Mouse (Mus musculus) myocyte (in vitro differentiated cells): ENCODE measurements around the gene Nr4a2. TPM values are rescaled to one million over a fixed set of nuclear protein-coding genes. Genes with fewer than 3 reads are reported as not detected.

Experiments
- H3K27me3 ChIP-seq: one replicate; pipeline ENCODE4 v1.6.1; 2011; ENCODE audit not compliant: control insufficient read depth, insufficient read depth, insufficient read length
- H3K36me3 ChIP-seq: one replicate; pipeline ENCODE4 v1.6.1; 2011; ENCODE audit not compliant: control insufficient read depth, insufficient read depth
- H3K4me2 ChIP-seq: one replicate; pipeline ENCODE4 v1.6.1; 2011; ENCODE audit warnings: low read depth, control low read depth
- H3K4me3 ChIP-seq: one replicate; pipeline ENCODE4 v1.5.1; 2011; ENCODE audit warnings: mild to moderate bottlenecking, control low read depth, moderate library complexity
- H3K79me2 ChIP-seq: one replicate; pipeline ENCODE4 v1.6.1; 2011; ENCODE audit not compliant: control insufficient read depth, insufficient read depth
- H3ac ChIP-seq: one replicate; pipeline ENCODE4 v1.6.1; 2011; ENCODE audit not compliant: control insufficient read depth, insufficient read length
- CEBPB ChIP-seq: IDR thresholded peaks from 2 replicates; pipeline ENCODE4 v1.6.1; 2011; ENCODE audit warnings: mild to moderate bottlenecking, moderate library complexity; ENCODE audit not compliant: poor library complexity, insufficient read depth, severe bottlenecking
- E2F4 ChIP-seq: IDR thresholded peaks from one replicate; pipeline ENCODE4 v1.6.1; 2011; ENCODE audit warnings: mild to moderate bottlenecking, control low read depth, moderate library complexity; ENCODE audit not compliant: insufficient read depth
- MAX ChIP-seq: IDR thresholded peaks from one replicate; pipeline ENCODE4 v1.6.1; 2011; ENCODE audit warnings: low read depth, mild to moderate bottlenecking, control low read depth
- MYOD1 ChIP-seq, 3 experiments: IDR thresholded peaks; one replicate each; pipeline ENCODE4 v1.6.1; 2011; ENCODE audit warnings: control low read depth in 2 of 3, low read depth in 2 of 3, mild to moderate bottlenecking in 2 of 3, moderate library complexity in 1 of 3; ENCODE audit not compliant: insufficient read length in 2 of 3, control insufficient read depth in 1 of 3
- MYOG ChIP-seq, 3 experiments: IDR thresholded peaks; one replicate each; pipeline ENCODE4 v1.6.1; 2011; ENCODE audit warnings: control low read depth in 2 of 3, low read depth in 2 of 3, mild to moderate bottlenecking in 2 of 3; ENCODE audit not compliant: insufficient read length in 2 of 3, control insufficient read depth in 1 of 3, insufficient read depth in 1 of 3
- POLR2A ChIP-seq: IDR thresholded peaks from one replicate; pipeline ENCODE4 v1.6.1; 2011; ENCODE audit warnings: low read depth, mild to moderate bottlenecking, control low read depth, moderate library complexity; ENCODE audit not compliant: insufficient read length
- POLR2AphosphoS2 ChIP-seq: IDR thresholded peaks from one replicate; pipeline ENCODE4 v1.6.1; 2011; ENCODE audit warnings: low read depth, control low read depth; ENCODE audit not compliant: insufficient read length
- REST ChIP-seq: IDR thresholded peaks from one replicate; pipeline ENCODE4 v1.6.1; 2011; ENCODE audit warnings: mild to moderate bottlenecking, control low read depth, moderate library complexity; ENCODE audit not compliant: insufficient read depth, insufficient read length
- SRF ChIP-seq: IDR thresholded peaks from one replicate; pipeline ENCODE4 v1.6.1; 2011; ENCODE audit warnings: low read depth; ENCODE audit not compliant: control insufficient read depth, insufficient read length
- TCF12 ChIP-seq: IDR thresholded peaks from one replicate; pipeline ENCODE4 v1.6.1; 2011; ENCODE audit warnings: mild to moderate bottlenecking, control low read depth; ENCODE audit not compliant: poor library complexity, insufficient read depth, severe bottlenecking
- TCF3 ChIP-seq: IDR thresholded peaks from one replicate; pipeline ENCODE4 v1.6.1; 2011; ENCODE audit warnings: low read depth, control low read depth; ENCODE audit not compliant: insufficient read length
- USF1 ChIP-seq: IDR thresholded peaks from one replicate; pipeline ENCODE4 v1.6.1; 2011; ENCODE audit warnings: low read depth, mild to moderate bottlenecking, control low read depth, moderate library complexity
- polyA plus RNA-seq: library from polyadenylated mRNA; unstranded; fragments of >200 nt; fragmentation: generic; extraction: Trizol; gene quantifications from one replicate; pipeline ENCODE4 v1.2.1, GENCODE M21; 2012; ENCODE audit warnings: missing spikeins

Nr4a2 gene
- polyA plus RNA-seq, 1 experiment: 1.5 TPM

GRCm38 (mm10) chr2:57109301-57109700 lies 14.5 kb downstream of the Nr4a2 start:
- Histone ChIP-seq H3ac (no peak overlapping the region), H3K4me3 (no peak overlapping the region), H3K27me3 (no peaks in the 10 kb centered on the region), H3K4me2 (no peak overlapping the region), H3K79me2 (no peaks in the 10 kb centered on the region), H3K36me3 (no peaks in the 10 kb centered on the region)
- TF ChIP-seq CEBPB: no peak
- TF ChIP-seq USF1: no peak
- no peak for TF ChIP-seq TCF12
- TF ChIP-seq E2F4: no peak
- no peak for TF ChIP-seq SRF
- no peak for TF ChIP-seq MYOG (IDR thresholded peaks at IDR 0.05; ENCODE audit: control insufficient read depth in 1 of 3, insufficient read depth in 1 of 3, insufficient read length in 2 of 3, low read depth in 2 of 3)
- no peak for TF ChIP-seq TCF3
- TF ChIP-seq MAX: no peak
- TF ChIP-seq REST: no peak
- no peak for TF ChIP-seq MYOD1 (IDR thresholded peaks at IDR 0.05; ENCODE audit: control insufficient read depth in 1 of 3, insufficient read length in 2 of 3, low read depth in 2 of 3)
- TF ChIP-seq POLR2AphosphoS2: no peak
- TF ChIP-seq POLR2A: no peak

GRCm38 (mm10) chr2:57108349-57108930 lies 15.4 kb downstream of the Nr4a2 start:
- H3K4me3 ChIP-seq: no peak overlapping the region
- H3K4me2 ChIP-seq: no peak overlapping the region
- no peaks in the 10 kb centered on the region for H3K27me3 ChIP-seq
- no peaks in the 10 kb centered on the region for H3K36me3 ChIP-seq
- no peak overlapping the region for H3ac ChIP-seq
- no peaks in the 10 kb centered on the region for H3K79me2 ChIP-seq
- TF ChIP-seq REST: no peak
- no peak for TF ChIP-seq SRF
- no peak for TF ChIP-seq E2F4
- no peak for TF ChIP-seq TCF12
- no peak for TF ChIP-seq CEBPB
- no peak for TF ChIP-seq TCF3
- no peak for TF ChIP-seq POLR2A

GRCm38 (mm10) chr2:57105401-57105800 lies 18.4 kb downstream of the Nr4a2 start:
- Histone ChIP-seq H3K4me3 (no peak overlapping the region), H3ac (no peak overlapping the region), H3K4me2 (no peak overlapping the region), H3K27me3 (no peaks in the 10 kb centered on the region), H3K36me3 (no peaks in the 10 kb centered on the region), H3K79me2 (no peaks in the 10 kb centered on the region)
- no peak for TF ChIP-seq TCF3
- no peak for TF ChIP-seq MYOG (IDR thresholded peaks at IDR 0.05; ENCODE audit: control insufficient read depth in 1 of 3, insufficient read depth in 1 of 3, insufficient read length in 2 of 3, low read depth in 2 of 3)
- TF ChIP-seq CEBPB: no peak

GRCm38 (mm10) chr2:57104731-57105130 lies 19.1 kb downstream of the Nr4a2 start:
- Histone ChIP-seq H3K27me3 (no peaks in the 10 kb centered on the region), H3ac (no peak overlapping the region), H3K4me2 (no peak overlapping the region), H3K36me3 (no peaks in the 10 kb centered on the region), H3K4me3 (no peak overlapping the region), H3K79me2 (no peaks in the 10 kb centered on the region)
- TF ChIP-seq POLR2A (no peak), USF1 (no peak), E2F4 (no peak), SRF (no peak), MYOG (IDR thresholded peaks at IDR 0.05; ENCODE audit: control insufficient read depth in 1 of 3, insufficient read depth in 1 of 3, insufficient read length in 2 of 3, low read depth in 2 of 3) (no peak), TCF12 (no peak), CEBPB (no peak), REST (no peak), MAX (no peak), POLR2AphosphoS2 (no peak), MYOD1 (IDR thresholded peaks at IDR 0.05; ENCODE audit: control insufficient read depth in 1 of 3, insufficient read length in 2 of 3, low read depth in 2 of 3) (no peak), TCF3 (no peak)

GRCm38 (mm10) chr2:57103845-57104660 lies 19.8 kb downstream of the Nr4a2 start:
- H3K27me3 ChIP-seq: no peaks in the 10 kb centered on the region
- no peaks in the 10 kb centered on the region for H3K36me3 ChIP-seq
- no peak for TF ChIP-seq MYOG (IDR thresholded peaks at IDR 0.05; ENCODE audit: control insufficient read depth in 1 of 3, insufficient read depth in 1 of 3, insufficient read length in 2 of 3, low read depth in 2 of 3)
- TF ChIP-seq REST: no peak
- no peak for TF ChIP-seq CEBPB
- no peak for TF ChIP-seq E2F4
- no peak for TF ChIP-seq MYOD1 (IDR thresholded peaks at IDR 0.05; ENCODE audit: control insufficient read depth in 1 of 3, insufficient read length in 2 of 3, low read depth in 2 of 3)
- TF ChIP-seq POLR2A: no peak
- no peaks in the 10 kb centered on the region for H3K79me2 ChIP-seq
- no peak overlapping the region for H3ac ChIP-seq
- H3K4me3 ChIP-seq: no peak overlapping the region
- H3K4me2 ChIP-seq: no peak overlapping the region
